Mouse (Mus musculus) heart, adult 18-20 months (tissue): ENCODE data around the gene Sdr39u1. TPM values are rescaled to one million over a fixed set of nuclear protein-coding genes. Genes with fewer than 3 reads are reported as not detected.
A peak's percentile ranks its signal among the peaks of the same experiment; 100 is the strongest.

ENCODE experiments used
- DNase-seq, 2 experiments: peaks; one replicate each; pipeline ENCODE4 v3.0.0; 2021 to 2022; ENCODE audit warnings: mixed read lengths in 1 of 2
- long read RNA-seq, 2 experiments: library from polyadenylated mRNA; stranded (forward); transcript quantifications; one replicate each; pipeline ENCODE4 v2.0.0; 2021
- total RNA-seq, 2 experiments: library from RNA; stranded (reverse); gene quantifications; 2 replicates each; pipeline ENCODE4 v1.2.3; 2021

The Sdr39u1 gene
- total RNA-seq: 100 to 1,000 TPM; 119 to 138 TPM
- long read RNA-seq, experiment 1, transcript Sdr39u1-201 (6 exons, 1,255 nt): major isoform, 65 of 89 reads
- long read RNA-seq, experiment 1, transcript Sdr39u1-207 (5 exons, 867 nt): minor isoform, 11 of 89 reads
- long read RNA-seq, experiment 1, partial matches to known transcripts: 1 of 89 reads
- long read RNA-seq, experiment 1, other reads (novel, unspliced or antisense): 8 of 89 reads
- long read RNA-seq, experiment 2, transcript Sdr39u1-201 (6 exons, 1,255 nt): major isoform, 44 of 57 reads
- long read RNA-seq, experiment 2, partial matches to known transcripts: 7 of 57 reads
- long read RNA-seq, experiment 2, other reads (novel, unspliced or antisense): 4 of 57 reads

GRCm38 (mm10) chr14:55899701-55900413 lies at the start of gene Sdr39u1:
TSS of gene Sdr39u1 (minus strand) at chr14:55900293.
- DNase-seq: peak; percentile 82 to 88

- DNase-seq: no peak
These were observed 46.3 kb upstream of the Sdr39u1 start for GRCm38 (mm10) chr14:55946269-55946969.

- no peak for DNase-seq
These were observed 44.5 kb upstream of the Sdr39u1 start, which contains the start of gene Cma1 for GRCm38 (mm10) chr14:55944575-55944974. TSS of gene Cma1 (minus strand) at chr14:55944675.

GRCm38 (mm10) chr14:55943601-55944000 lies 43.5 kb upstream of the Sdr39u1 start:
- DNase-seq: no peak

GRCm38 (mm10) chr14:55940070-55940800 lies 40.1 kb upstream of the Sdr39u1 start:
- no peak for DNase-seq

- peak; percentile 24 to 58 for DNase-seq
These were observed 33.5 kb upstream of the Sdr39u1 start for GRCm38 (mm10) chr14:55933586-55933985.

- DNase-seq: no peak
These were observed 29.3 kb upstream of the Sdr39u1 start for GRCm38 (mm10) chr14:55929263-55929997.

GRCm38 (mm10) chr14:55926847-55927246 lies 26.8 kb upstream of the Sdr39u1 start:
- DNase-seq: no peak

GRCm38 (mm10) chr14:55922475-55923232 lies 22.6 kb upstream of the Sdr39u1 start:
- peak in 1 of 2 experiments; percentile 4 for DNase-seq

- DNase-seq: peak; percentile 81 to 88
These were observed 18.4 kb upstream of the Sdr39u1 start for GRCm38 (mm10) chr14:55918240-55919082.

GRCm38 (mm10) chr14:55913406-55913805 lies 13.3 kb upstream of the Sdr39u1 start:
- no peak for DNase-seq

- DNase-seq: no peak
These were observed 5.4 kb upstream of the Sdr39u1 start for GRCm38 (mm10) chr14:55905518-55905917.

- DNase-seq: no peak
These were observed 292 bp upstream of the Sdr39u1 start for GRCm38 (mm10) chr14:55900414-55900755.

GRCm38 (mm10) chr14:55898947-55899346 lies 1.1 kb downstream of the Sdr39u1 start:
- DNase-seq: no peak

GRCm38 (mm10) chr14:55897671-55898070 lies 2.4 kb downstream of the Sdr39u1 start:
- DNase-seq: no peak

GRCm38 (mm10) chr14:55886571-55887382 lies 13.3 kb downstream of the Sdr39u1 start:
- no peak for DNase-seq

- peak in 1 of 2 experiments; percentile 87 for DNase-seq
These were observed 14.3 kb downstream of the Sdr39u1 start for GRCm38 (mm10) chr14:55885791-55886271.

- DNase-seq: peak; percentile 48 to 74
These were observed 14.8 kb downstream of the Sdr39u1 start for GRCm38 (mm10) chr14:55885114-55885790.
